8 mouse cellular contexts compared by ENCODE assay signal in the genomic region with DNA sequence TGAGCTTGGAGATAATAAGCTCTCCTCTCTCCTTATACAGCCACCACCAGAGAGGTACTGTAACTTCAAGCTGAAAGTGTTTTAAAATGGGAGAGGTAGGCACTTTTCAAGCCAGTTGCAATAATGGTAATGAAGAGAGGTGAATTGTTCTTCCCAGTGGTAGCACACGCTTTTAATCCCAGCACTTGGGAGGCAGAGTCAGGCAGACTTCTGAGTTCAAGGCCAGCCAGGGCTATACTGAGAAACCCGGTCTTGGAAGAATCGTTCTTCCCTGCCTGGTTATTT. TPM values are rescaled to one million over a fixed set of nuclear protein-coding genes. Genes with fewer than 3 reads are reported as not detected.
DNase-seq lines count a peak whose midpoint lies in the region; ATAC-seq and TF ChIP-seq lines count a peak whose summit lies in the region.

No protein-coding gene starts in this region.

- H3K79me2 ChIP-seq in heart, adult 2 months (replicated peaks; ENCODE audit: control insufficient read depth, insufficient read depth, low read length), result peaks cover 8% of the 10 kb centered on the region

- no peak for TF ChIP-seq EP300 in heart, adult 2 months (IDR thresholded peaks at IDR 0.05; ENCODE audit: insufficient read depth, low read depth, low read length)
- no peak for TF ChIP-seq EP300 in liver, postnatal 0 days (IDR thresholded peaks at IDR 0.05; ENCODE audit: low read depth)

- H3K9ac ChIP-seq in heart, adult 2 months (ENCODE audit: low read depth, low read length), result peak overlapping the region; percentile 29; the same call in 1 of the 2 replicates
- H3K9ac ChIP-seq in forebrain, embryonic 16.5 days (replicated peaks; ENCODE audit: low read depth, low read length), result peak overlapping the region; percentile 100
- H3K9ac ChIP-seq in liver, postnatal 0 days (replicated peaks), result peak overlapping the region; percentile 93; the same call in 1 of the 2 replicates

- H3K4me3 ChIP-seq in heart, adult 2 months, result peak overlapping the region; percentile 84
- peak overlapping the region; percentile 95 for H3K4me3 ChIP-seq in forebrain, embryonic 16.5 days (replicated peaks; ENCODE audit: low read length)
- H3K4me3 ChIP-seq in liver, postnatal 0 days (ENCODE audit: low read depth, low read length), result peak overlapping the region; percentile 90

- peaks cover 10% of the 10 kb centered on the region for H3K4me1 ChIP-seq in heart, adult 2 months (ENCODE audit: control insufficient read depth, insufficient read depth, low read length)
- peaks cover 18% of the 10 kb centered on the region for H3K4me1 ChIP-seq in forebrain, embryonic 16.5 days (replicated peaks; ENCODE audit: control insufficient read depth, insufficient read depth, low read length)
- H3K4me1 ChIP-seq in liver, postnatal 0 days (ENCODE audit: insufficient read depth), result peaks cover 13% of the 10 kb centered on the region

- H3K36me3 ChIP-seq in heart, adult 2 months (ENCODE audit: control insufficient read depth, insufficient read depth, low read length), result peaks cover 15% of the 10 kb centered on the region
- no peaks in the 10 kb centered on the region for H3K36me3 ChIP-seq in forebrain, embryonic 16.5 days (ENCODE audit: control insufficient read depth, insufficient read depth)
- H3K36me3 ChIP-seq in liver, postnatal 0 days (replicated peaks; ENCODE audit: insufficient read depth, low read length), result no peaks in the 10 kb centered on the region

- WGBS in heart, adult 2 months, result 62% methylated on average over 3 of the region's 3 CpGs
- WGBS in forebrain, embryonic 16.5 days, result 82% methylated on average over 3 of the region's 3 CpGs
- 63% methylated on average over 3 of the region's 3 CpGs for WGBS in liver, postnatal 0 days (ENCODE audit: insufficient replicate concordance)

- no peaks in the 10 kb centered on the region for H3K27me3 ChIP-seq in heart, adult 2 months (ENCODE audit: control insufficient read depth, insufficient read depth, low read length)
- H3K27me3 ChIP-seq in forebrain, embryonic 16.5 days (replicated peaks; ENCODE audit: control insufficient read depth, insufficient read depth, low read length), result no peaks in the 10 kb centered on the region
- H3K27me3 ChIP-seq in liver, postnatal 0 days (ENCODE audit: insufficient read depth, low read length), result no peaks in the 10 kb centered on the region

- no peak for TF ChIP-seq CTCF in heart, adult 2 months (IDR thresholded peaks at IDR 0.05)
- TF ChIP-seq CTCF in liver, postnatal 0 days (IDR thresholded peaks at IDR 0.05; ENCODE audit: low read depth), result no peak

- intact Hi-C loops in heart, adult 2 months (cut with DNase I), result loop anchor here (2.0 to 5.0 kb wide), 2 partner anchors 60 to 112 kb away; a partner anchor contains a TSS
- intact Hi-C loops in heart, postnatal 10 days (cut with DNase I), result loop anchor here (5.0 kb wide), 1 partner anchor 165 kb away; no protein-coding TSS in a partner anchor
- intact Hi-C loops in left cerebral cortex, postnatal 25 days (cut with DNase I), result loop anchor here (2.0 to 5.0 kb wide), 2 partner anchors 170 to 220 kb away; no protein-coding TSS in a partner anchor
- intact Hi-C loops in left cerebral cortex, postnatal 10 days (cut with DNase I), result loop anchor here (10.0 kb wide), 1 partner anchor 148 kb away; no protein-coding TSS in a partner anchor

- H3K4me2 ChIP-seq in forebrain, embryonic 16.5 days (ENCODE audit: low read length), result peak overlapping the region; percentile 76
- peak overlapping the region; percentile 77 for H3K4me2 ChIP-seq in liver, postnatal 0 days (ENCODE audit: low read depth, low read length)

- TF ChIP-seq POLR2A in heart, adult 2 months (IDR thresholded peaks at IDR 0.05; ENCODE audit: insufficient read depth, low read depth, low read length), result no peak

- no peak for DNase-seq in heart, adult 2 months
- no peak for DNase-seq in heart, postnatal 10 days
- peak; percentile 43 for DNase-seq in ES-CJ7 (ENCODE audit: low read depth, low spot score)
- DNase-seq in liver, postnatal 0 days, result no peak
- DNase-seq in left cerebral cortex, postnatal 25 days (ENCODE audit: low spot score in 2 of 2), result no peak
- no peak for DNase-seq in left cerebral cortex, postnatal 10 days (ENCODE audit: extremely low spot score in 1 of 2, low spot score in 2 of 2)

- no peaks in the 10 kb centered on the region for H3K9me3 ChIP-seq in forebrain, embryonic 16.5 days (ENCODE audit: control insufficient read depth, low read length)
- H3K9me3 ChIP-seq in liver, postnatal 0 days (ENCODE audit: low read length), result no peaks in the 10 kb centered on the region

- H3K27ac ChIP-seq in heart, adult 2 months, result peak overlapping the region; percentile 99
- H3K27ac ChIP-seq in forebrain, embryonic 16.5 days (ENCODE audit: low read length), result peak overlapping the region; percentile 98
- H3K27ac ChIP-seq in liver, postnatal 0 days (ENCODE audit: low read depth), result peak overlapping the region; percentile 95

- ATAC-seq in forebrain, embryonic 16.5 days, result no peak
- ATAC-seq in liver, postnatal 0 days, result no peak
- no peak for ATAC-seq in granulocyte monocyte progenitor cell, adult 5-6 weeks (replicated peaks; ENCODE audit: poor library complexity, severe bottlenecking)

RNA-seq across cellular contexts. Expression of a gene that starts 0.7 kb away (rescaled TPM):
- total RNA-seq in heart, adult 2 months (2021), result 10 to 100 TPM; 58.9 to 60.4 TPM
- 16.1 and 31.2 TPM in 2 replicates for polyA plus RNA-seq in heart, adult 2 months (2012; rRNA removed)
- 10 to 100 TPM; 87.6 to 90.6 TPM for total RNA-seq in heart, postnatal 10 days (2021)
- 52.1 and 55.7 TPM in 2 replicates for polyA plus RNA-seq in forebrain, embryonic 16.5 days (2015; fragmentation: Nextera tagmentation; extraction: Ambion mirVana)
- 9.6 and 14.0 TPM in 2 replicates for polyA plus RNA-seq in liver, postnatal 0 days (2015; fragmentation: Nextera tagmentation; extraction: Ambion mirVana)
- 10 to 100 TPM; 52.9 to 69.1 TPM for total RNA-seq in left cerebral cortex, postnatal 25 days (2021)
- 10 to 100 TPM; 66.4 to 66.9 TPM for total RNA-seq in left cerebral cortex, postnatal 10 days (2021)
- 123 and 142 TPM in 2 replicates for total RNA-seq in granulocyte monocyte progenitor cell, adult 5-6 weeks (2014; fragmentation: Nextera tagmentation)
- total RNA-seq in granulocyte monocyte progenitor cell, adult 5-6 weeks (2017), result 119 and 134 TPM in 2 replicates

RNA-seq across cellular contexts. Expression of a gene that starts 57.5 kb away (rescaled TPM):
- not detected for total RNA-seq in heart, adult 2 months (2021)
- not detected in 2 replicates for polyA plus RNA-seq in heart, adult 2 months (2012; rRNA removed)
- not detected for total RNA-seq in heart, postnatal 10 days (2021)
- polyA plus RNA-seq in forebrain, embryonic 16.5 days (2015; fragmentation: Nextera tagmentation; extraction: Ambion mirVana), result not detected in 2 replicates
- not detected in 2 replicates for polyA plus RNA-seq in liver, postnatal 0 days (2015; fragmentation: Nextera tagmentation; extraction: Ambion mirVana)
- not detected for total RNA-seq in left cerebral cortex, postnatal 25 days (2021)
- total RNA-seq in left cerebral cortex, postnatal 10 days (2021), result not detected
- not detected in 2 replicates for total RNA-seq in granulocyte monocyte progenitor cell, adult 5-6 weeks (2014; fragmentation: Nextera tagmentation)
- total RNA-seq in granulocyte monocyte progenitor cell, adult 5-6 weeks (2017), result not detected in 2 replicates

Comparison
In these comparisons a context has a peak if more than half of its experiments do, and no peak if none do; other contexts are left out.
1. H3K9ac ChIP-seq: peak in every context shown above with its lines; median percentile 100 in forebrain, embryonic 16.5 days; 93 in liver, postnatal 0 days; 29 in heart, adult 2 months.